Mouse (Mus musculus) intestine, embryonic 14.5 days (tissue): ENCODE results near the gene Fam53a. TPM values are rescaled to one million over a fixed set of nuclear protein-coding genes. Genes with fewer than 3 reads are reported as not detected.
A peak's percentile ranks its signal among the peaks of the same experiment; 100 is the strongest.

ENCODE experiments used
- ATAC-seq: fragments of 200-750 bp; cut with Nextera tagmentation; replicated peaks from 2 replicates; pipeline ENCODE4 v1.8.0; 2017; ENCODE audit warnings: low read depth, moderate number of reproducible peaks, moderate TSS enrichment, moderate library complexity; ENCODE audit not compliant: low FRiP score, low TSS enrichment
- DNase-seq: peaks from one replicate; pipeline ENCODE4 v3.0.0-alpha.2; 2018; ENCODE audit warnings: low spot score
- H3K27ac ChIP-seq: fragments of 300-500 bp; sonication (generic); 2 replicates; pipeline ENCODE4 v1.5.1; 2014; ENCODE audit warnings: low read depth, mild to moderate bottlenecking, control low read depth
- H3K27me3 ChIP-seq: fragments of 300-500 bp; sonication (generic); replicated peaks from 2 replicates; pipeline ENCODE4 v1.6.1; 2014; ENCODE audit warnings: low read length, control low read depth; ENCODE audit not compliant: control insufficient read depth, insufficient read depth
- H3K36me3 ChIP-seq: fragments of 300-500 bp; sonication (generic); 2 replicates; pipeline ENCODE4 v1.6.1; 2014; ENCODE audit warnings: low read length, control low read depth; ENCODE audit not compliant: control insufficient read depth, insufficient read depth
- H3K4me1 ChIP-seq: fragments of 300-500 bp; sonication (generic); replicated peaks from 2 replicates; pipeline ENCODE4 v1.6.1; 2014; ENCODE audit warnings: low read length, control low read depth, mixed read lengths; ENCODE audit not compliant: control insufficient read depth, insufficient read depth
- H3K4me2 ChIP-seq: fragments of 300-500 bp; sonication (generic); 2 replicates; pipeline ENCODE4 v1.6.1; 2014; ENCODE audit warnings: low read length
- H3K4me3 ChIP-seq: fragments of 300-500 bp; sonication (generic); 2 replicates; pipeline ENCODE4 v1.5.1; 2014; ENCODE audit warnings: low read depth, low read length, control low read depth, mixed read lengths
- H3K9ac ChIP-seq: fragments of 300-500 bp; sonication (generic); 2 replicates; pipeline ENCODE4 v1.6.1; 2014; ENCODE audit warnings: mild to moderate bottlenecking, low read length
- H3K9me3 ChIP-seq: fragments of 300-500 bp; sonication (generic); 2 replicates; pipeline ENCODE4 v1.6.1; 2016; ENCODE audit warnings: low read length, control low read depth; ENCODE audit not compliant: control insufficient read depth
- WGBS: fragments of 180-500 bp; shearing (Covaris S2); extraction: QIAGEN DNeasy Blood & Tissue Kit; methylation state at CpG from one replicate; pipeline ENCODE4 v1.1.7; 2014; 5-methylcytosine and 5-hydroxymethylcytosine counted together
- polyA plus RNA-seq: library from polyadenylated mRNA; unstranded; fragments of >200 nt; fragmentation: Nextera tagmentation; extraction: Ambion mirVana; gene quantifications from 2 replicates; pipeline ENCODE4 v1.2.1, GENCODE M21; 2014

Gene Fam53a
- polyA plus RNA-seq, 1 experiment from 2014 or later, result 69.8 TPM

- no peaks in the 10 kb centered on the region for H3K9me3 ChIP-seq
- H3K27ac ChIP-seq, result peak overlapping the region; percentile 95
- H3K27me3 ChIP-seq, result no peaks in the 10 kb centered on the region
- H3K9ac ChIP-seq, result peak overlapping the region; percentile 53
- H3K4me2 ChIP-seq, result peak overlapping the region; percentile 59
- H3K4me3 ChIP-seq, result peak overlapping the region; percentile 72
- peaks cover 39% of the 10 kb centered on the region for H3K36me3 ChIP-seq
- under 1% methylated on average over 32 of the region's 32 CpGs for WGBS
- ATAC-seq (peak; percentile 30), DNase-seq (no peak)
- peaks cover 28% of the 10 kb centered on the region for H3K4me1 ChIP-seq
Measured at GRCm38 (mm10) chr5:33657251-33657786, 27.9 kb upstream of the Fam53a start.

GRCm38 (mm10) chr5:33656739-33657138 lies 27.3 kb upstream of the Fam53a start:
- Histone ChIP-seq H3K4me2 (peak overlapping the region; percentile 59), H3K27me3 (no peaks in the 10 kb centered on the region), H3K9me3 (no peaks in the 10 kb centered on the region), H3K36me3 (peaks cover 34% of the 10 kb centered on the region), H3K27ac (no peak overlapping the region), H3K4me3 (peak overlapping the region; percentile 72), H3K4me1 (peaks cover 28% of the 10 kb centered on the region), H3K9ac (peak overlapping the region; percentile 53)
- no peak for DNase-seq
- 39% methylated on average over 1 of the region's 1 CpGs for WGBS
- no peak for ATAC-seq

- no peak overlapping the region for H3K27ac ChIP-seq
- peaks cover 36% of the 10 kb centered on the region for H3K4me1 ChIP-seq
- H3K27me3 ChIP-seq, result no peaks in the 10 kb centered on the region
- no peak for DNase-seq
- H3K36me3 ChIP-seq, result peaks cover 25% of the 10 kb centered on the region
- WGBS, result 93% methylated on average over 10 of the region's 10 CpGs
- no peak overlapping the region for H3K4me2 ChIP-seq
- no peak overlapping the region for H3K4me3 ChIP-seq
- H3K9ac ChIP-seq, result no peak overlapping the region
- no peak for ATAC-seq
- no peaks in the 10 kb centered on the region for H3K9me3 ChIP-seq
Measured at GRCm38 (mm10) chr5:33655251-33655840, 25.9 kb upstream of the Fam53a start.

GRCm38 (mm10) chr5:33654424-33654823 lies 25.0 kb upstream of the Fam53a start:
- ATAC-seq (no peak), DNase-seq (no peak)
- no peak overlapping the region for H3K9ac ChIP-seq
- no peak overlapping the region for H3K4me2 ChIP-seq
- H3K4me1 ChIP-seq, result peaks cover 34% of the 10 kb centered on the region
- H3K9me3 ChIP-seq, result no peaks in the 10 kb centered on the region
- H3K4me3 ChIP-seq, result no peak overlapping the region
- H3K27me3 ChIP-seq, result no peaks in the 10 kb centered on the region
- no peak overlapping the region for H3K27ac ChIP-seq
- WGBS, result 94% methylated on average over 13 of the region's 13 CpGs
- peaks cover 29% of the 10 kb centered on the region for H3K36me3 ChIP-seq

- Histone ChIP-seq H3K4me3 (peak overlapping the region; percentile 75), H3K36me3 (peaks cover 43% of the 10 kb centered on the region), H3K4me1 (peaks cover 27% of the 10 kb centered on the region), H3K4me2 (peak overlapping the region; percentile 52), H3K27me3 (no peaks in the 10 kb centered on the region), H3K9ac (peak overlapping the region; percentile 22; the same call in 1 of the 2 replicates), H3K27ac (peak overlapping the region; percentile 98), H3K9me3 (no peaks in the 10 kb centered on the region)
- ATAC-seq (peak; percentile 24), DNase-seq (no peak)
- under 1% methylated on average over 9 of the region's 9 CpGs for WGBS
Measured at GRCm38 (mm10) chr5:33652783-33653173, 23.3 kb upstream of the Fam53a start.

- peak within 1 kb of the TSS; percentile 52 for H3K4me2 ChIP-seq
- WGBS, result under 1% methylated on average over 81 of the region's 82 CpGs
- H3K4me3 ChIP-seq, result peak within 1 kb of the TSS; percentile 75
- no peaks in the 10 kb centered on the region for H3K9me3 ChIP-seq
- ATAC-seq (peak; percentile 95), DNase-seq (peak; percentile 99)
- H3K27me3 ChIP-seq, result no peaks in the 10 kb centered on the region
- H3K9ac ChIP-seq, result peak within 1 kb of the TSS; percentile 75
- H3K27ac ChIP-seq, result peak within 1 kb of the TSS; percentile 98
- peaks cover 27% of the 10 kb centered on the region for H3K4me1 ChIP-seq
- H3K36me3 ChIP-seq, result peaks cover 49% of the 10 kb centered on the region
Measured at GRCm38 (mm10) chr5:33651921-33652782, 22.7 kb upstream of the Fam53a start, which contains the start of gene Slbp. Gene Slbp (minus strand): TSS chr5:33652574.

GRCm38 (mm10) chr5:33651541-33651920 lies 22.1 kb upstream of the Fam53a start:
- no peaks in the 10 kb centered on the region for H3K27me3 ChIP-seq
- no peaks in the 10 kb centered on the region for H3K9me3 ChIP-seq
- H3K27ac ChIP-seq, result peak overlapping the region; percentile 98
- ATAC-seq (no peak), DNase-seq (no peak)
- WGBS, result 0% methylated on average over 11 of the region's 11 CpGs
- H3K4me3 ChIP-seq, result peak overlapping the region; percentile 75
- peaks cover 21% of the 10 kb centered on the region for H3K4me1 ChIP-seq
- peak overlapping the region; percentile 52 for H3K4me2 ChIP-seq
- H3K36me3 ChIP-seq, result peaks cover 55% of the 10 kb centered on the region
- H3K9ac ChIP-seq, result peak overlapping the region; percentile 75

- Histone ChIP-seq H3K27me3 (no peaks in the 10 kb centered on the region), H3K36me3 (peaks cover 60% of the 10 kb centered on the region), H3K4me1 (peaks cover 16% of the 10 kb centered on the region), H3K4me2 (peak overlapping the region; percentile 52), H3K9ac (peak overlapping the region; percentile 75), H3K4me3 (peak overlapping the region; percentile 75), H3K9me3 (no peaks in the 10 kb centered on the region), H3K27ac (no peak overlapping the region)
- DNase-seq (no peak), ATAC-seq (no peak)
- WGBS, result 9% methylated on average over 2 of the region's 2 CpGs
Measured at GRCm38 (mm10) chr5:33651017-33651416, 21.6 kb upstream of the Fam53a start.
